Mouse (Mus musculus) telencephalon, adult 2 months (tissue): ENCODE measurements around the gene Tob2.
A peak's percentile ranks its signal among the peaks of the same experiment; 100 is the strongest.

ENCODE experiments used
- DNase-seq: peaks from one replicate; pipeline ENCODE4 v3.0.0-alpha.2; 2011; ENCODE audit warnings: low read depth, low spot score

Tob2 gene

DNA sequence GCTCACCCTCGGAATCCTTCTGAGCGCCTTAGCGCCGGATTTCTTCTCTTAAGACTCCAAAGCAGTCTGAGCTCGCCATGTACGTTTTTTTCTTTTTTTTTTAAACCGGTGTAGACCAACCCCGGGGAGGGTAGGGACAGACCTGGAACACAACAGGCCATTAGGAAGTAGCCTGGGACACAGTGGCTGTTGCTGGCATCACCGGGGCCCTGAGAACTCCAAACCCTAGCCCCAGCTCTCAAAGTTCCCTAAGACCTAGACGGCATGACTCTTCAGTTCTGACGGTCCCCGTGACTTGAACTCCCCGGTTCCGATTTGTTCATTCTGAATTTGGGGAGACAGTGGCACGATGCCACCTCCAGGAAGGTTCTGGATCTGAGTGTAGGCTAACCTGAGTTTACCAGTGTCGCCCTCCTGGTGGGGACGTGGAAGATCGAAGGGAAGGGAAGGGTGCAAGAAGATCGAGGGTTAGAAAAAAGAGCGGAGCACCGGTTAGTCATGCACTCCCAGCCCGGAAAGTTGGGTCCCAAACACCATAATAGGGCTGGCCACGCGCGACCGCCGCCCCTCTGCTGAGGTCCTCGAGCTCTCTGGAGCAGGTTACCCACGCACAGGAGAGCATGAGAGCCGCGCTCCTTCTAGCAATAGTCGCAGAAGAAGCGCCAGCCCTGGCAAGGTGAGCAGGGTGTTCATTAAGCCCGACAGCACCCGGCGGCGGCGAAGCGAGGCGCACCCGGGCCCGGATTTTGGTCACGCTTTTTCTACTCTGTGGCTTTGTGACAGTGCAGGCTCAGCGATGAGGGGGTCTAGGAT is at the start of gene Tob2:
Tob2 (minus strand) TSS at position 280 of the 813 bp plus-strand sequence.
- no peak for DNase-seq

- DNase-seq = no peak
These were observed 49.4 kb upstream of the Tob2 start for GRCm38 (mm10) chr15:81907953-81908352.

DNA sequence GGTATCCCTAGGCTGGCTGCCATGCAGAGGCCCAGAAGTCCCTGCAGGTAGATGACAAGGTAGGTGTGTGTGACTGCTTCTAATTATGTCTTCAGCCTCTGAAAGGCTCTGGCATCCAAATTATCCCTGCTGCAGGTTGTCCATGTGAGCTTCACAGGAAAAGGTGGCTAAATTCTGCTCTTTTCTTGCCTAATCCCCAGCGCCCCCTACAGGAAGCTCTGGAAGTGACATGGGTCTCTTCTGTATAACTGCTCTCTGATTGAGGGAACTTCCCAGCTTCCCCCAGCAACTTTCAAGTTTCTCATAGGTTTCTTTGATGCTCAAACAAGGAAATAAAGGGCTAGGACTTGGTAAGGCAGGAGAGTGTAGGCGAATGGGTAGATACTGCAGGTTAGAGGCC is 46.3 kb upstream of the Tob2 start:
- DNase-seq = no peak

DNA sequence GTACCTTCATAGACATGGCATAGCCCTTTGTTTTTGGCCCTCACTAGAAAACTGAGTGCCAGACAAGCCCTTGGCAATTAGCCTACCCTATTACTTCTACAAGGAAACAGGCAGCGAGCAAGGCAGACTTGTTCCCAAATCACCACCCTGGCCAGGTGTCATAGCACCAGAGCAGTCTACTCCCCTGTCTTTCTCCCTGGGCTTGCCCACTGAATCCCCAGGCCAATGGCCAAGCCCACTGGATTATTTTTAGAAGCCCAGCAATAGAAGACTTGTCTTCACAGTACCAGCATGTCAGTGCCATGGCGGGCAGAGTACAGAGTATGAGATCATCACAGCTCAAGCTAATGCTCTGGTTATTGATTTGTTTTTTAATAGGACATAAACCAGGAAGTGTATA is 40.2 kb upstream of the Tob2 start:
- DNase-seq = no peak

GRCm38 (mm10) chr15:81897607-81898285 is 39.1 kb upstream of the Tob2 start:
- DNase-seq = no peak

DNA sequence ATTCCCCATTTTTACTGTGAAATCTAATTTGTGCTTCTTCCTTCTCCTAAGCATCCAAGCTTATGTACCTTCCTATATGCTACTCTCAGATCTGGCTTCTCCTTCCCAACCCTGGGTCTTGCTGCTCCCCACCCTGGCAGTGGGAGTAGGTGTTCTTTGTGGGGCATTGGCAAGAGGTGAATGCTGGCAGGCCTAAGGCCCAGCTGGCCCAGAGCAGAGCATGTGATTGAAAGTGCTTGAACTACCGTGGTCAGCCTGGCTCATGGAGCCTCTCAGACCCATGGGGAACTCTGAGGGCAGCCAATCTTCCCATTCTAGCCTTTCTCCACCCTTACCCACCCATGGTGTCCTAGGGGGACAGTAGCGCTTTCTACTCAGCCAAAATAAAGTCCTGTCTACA is 37.8 kb upstream of the Tob2 start:
- DNase-seq = no peak

- DNase-seq = no peak
These were observed 35.4 kb upstream of the Tob2 start for GRCm38 (mm10) chr15:81894002-81894401.

- no peak for DNase-seq
These were observed 33.4 kb upstream of the Tob2 start for GRCm38 (mm10) chr15:81891822-81892580.

DNA sequence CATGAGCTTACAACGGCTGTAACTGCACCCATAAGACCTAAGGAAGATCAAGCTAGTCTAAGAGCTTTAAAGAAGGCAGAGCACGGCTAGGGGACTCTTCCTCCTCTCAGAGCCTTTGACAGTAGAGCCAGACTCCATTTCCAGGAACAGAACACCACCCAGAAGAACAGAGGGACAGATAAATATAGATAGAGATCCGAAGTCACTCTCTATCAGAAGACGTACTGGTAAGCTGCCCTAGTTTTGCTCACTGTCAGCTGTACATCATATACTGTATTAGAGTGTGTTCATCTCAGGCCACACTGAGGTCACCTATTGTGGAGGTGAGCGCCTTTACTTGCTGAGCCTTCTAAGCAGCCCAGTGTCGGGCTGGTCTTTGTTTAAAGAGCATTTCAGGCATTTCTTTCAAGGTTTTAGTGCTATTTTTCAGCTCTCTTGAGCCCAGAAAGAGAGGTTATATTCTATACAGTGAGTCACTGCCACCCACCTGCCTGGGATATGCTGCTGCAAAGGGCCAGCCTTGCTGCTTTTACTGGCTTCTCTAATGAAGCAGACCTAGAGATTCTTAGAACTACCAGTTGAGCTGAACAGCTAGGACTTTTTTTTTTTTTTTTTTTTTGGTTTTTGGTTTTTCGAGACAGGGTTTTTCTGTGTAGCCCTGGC is 32.7 kb upstream of the Tob2 start:
- peak; percentile 63 for DNase-seq

GRCm38 (mm10) chr15:81889175-81889574 is 30.6 kb upstream of the Tob2 start:
- DNase-seq = no peak

- no peak for DNase-seq
These were observed 28.4 kb upstream of the Tob2 start for GRCm38 (mm10) chr15:81886795-81887550.

DNA sequence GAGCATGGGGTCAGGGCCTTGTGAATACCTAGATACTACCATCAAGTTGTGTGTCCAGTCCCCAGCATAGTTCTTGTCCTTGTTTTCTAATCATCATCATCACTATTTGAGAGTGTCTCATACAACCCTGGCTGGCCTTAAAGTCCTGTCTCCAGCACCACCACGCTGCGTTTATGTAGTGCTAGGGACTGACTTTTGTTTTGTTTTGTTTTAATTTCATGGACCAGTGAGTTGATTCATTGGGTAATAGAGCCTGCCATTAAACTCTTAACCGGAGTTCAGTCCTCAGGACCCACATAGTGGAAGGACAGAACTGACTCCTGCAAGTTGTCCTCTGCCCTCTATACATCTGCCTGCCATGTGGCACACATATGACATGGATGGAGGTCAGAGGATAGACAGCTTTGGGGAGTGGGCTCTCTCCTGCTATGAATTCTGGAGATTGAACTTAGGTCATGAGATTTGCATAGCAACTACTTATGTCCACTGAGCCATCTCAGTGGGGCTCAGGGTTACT is 26.9 kb upstream of the Tob2 start:
- DNase-seq = no peak

DNA sequence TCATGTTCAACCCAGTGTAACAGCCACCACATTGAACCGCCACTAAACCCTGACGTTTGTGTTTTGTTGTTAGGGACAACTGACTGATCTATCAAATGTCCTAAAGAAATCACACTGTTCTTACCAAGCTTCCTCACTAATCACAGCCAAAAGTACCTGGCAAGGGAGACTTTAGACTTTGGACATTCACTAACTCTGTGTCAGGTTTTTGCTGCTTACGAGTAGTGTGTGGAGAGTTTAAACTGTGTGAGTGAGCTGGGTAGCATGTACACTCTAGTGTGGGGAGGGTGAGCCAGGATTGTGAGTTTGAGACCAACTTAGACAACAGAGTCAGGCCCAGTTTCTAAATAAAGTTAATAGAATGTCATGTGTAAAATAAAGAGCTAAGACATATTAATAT is 23.8 kb upstream of the Tob2 start:
- no peak for DNase-seq

DNA sequence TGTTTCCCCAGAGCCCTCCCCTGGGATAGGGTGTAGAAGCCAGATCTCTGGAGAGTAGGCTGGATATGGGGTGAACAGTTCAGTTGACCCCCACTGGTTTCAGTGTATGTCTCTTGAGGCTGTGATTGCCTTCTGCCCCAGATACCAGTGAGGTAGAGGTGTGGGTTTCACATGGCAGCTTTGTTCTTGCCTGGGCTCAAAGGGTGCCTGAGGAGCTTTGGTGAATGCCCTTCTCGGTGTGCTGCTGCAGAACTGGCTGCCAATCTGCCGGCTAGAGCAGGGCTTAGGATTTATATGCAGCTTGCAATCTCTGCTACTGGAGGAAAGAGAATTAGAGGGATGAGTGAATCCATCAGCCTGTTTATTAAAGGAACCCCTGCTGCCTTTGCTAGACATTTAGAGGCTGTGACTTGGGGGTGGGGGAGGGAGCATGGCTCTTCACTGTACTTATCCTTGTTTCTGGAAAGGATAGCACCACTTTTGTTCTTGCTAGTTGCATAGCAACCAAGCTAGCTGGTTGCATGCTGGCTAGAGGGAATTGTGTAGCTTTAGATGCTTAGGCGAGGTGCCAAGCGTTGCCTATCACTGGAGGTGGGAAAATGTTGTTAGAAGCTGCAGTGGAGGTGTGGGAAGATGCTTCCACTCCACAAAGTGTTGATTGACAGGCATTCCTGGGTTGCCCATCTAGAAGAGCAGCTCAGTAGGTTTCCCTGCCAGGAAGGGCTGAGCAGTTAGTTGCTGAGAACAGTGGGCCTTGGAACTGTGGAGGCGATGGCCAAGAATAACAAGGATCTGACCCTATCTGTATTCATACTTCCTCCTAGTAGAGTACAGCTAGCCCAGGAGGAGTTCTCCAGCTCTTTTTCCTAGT is 21.2 kb upstream of the Tob2 start:
- peak; percentile 93 for DNase-seq

GRCm38 (mm10) chr15:81872262-81873136 is 13.9 kb upstream of the Tob2 start, which contains the start of gene Aco2:
Gene Aco2, plus strand, starts transcription at chr15:81872309.
- DNase-seq = peak; percentile 97

DNA sequence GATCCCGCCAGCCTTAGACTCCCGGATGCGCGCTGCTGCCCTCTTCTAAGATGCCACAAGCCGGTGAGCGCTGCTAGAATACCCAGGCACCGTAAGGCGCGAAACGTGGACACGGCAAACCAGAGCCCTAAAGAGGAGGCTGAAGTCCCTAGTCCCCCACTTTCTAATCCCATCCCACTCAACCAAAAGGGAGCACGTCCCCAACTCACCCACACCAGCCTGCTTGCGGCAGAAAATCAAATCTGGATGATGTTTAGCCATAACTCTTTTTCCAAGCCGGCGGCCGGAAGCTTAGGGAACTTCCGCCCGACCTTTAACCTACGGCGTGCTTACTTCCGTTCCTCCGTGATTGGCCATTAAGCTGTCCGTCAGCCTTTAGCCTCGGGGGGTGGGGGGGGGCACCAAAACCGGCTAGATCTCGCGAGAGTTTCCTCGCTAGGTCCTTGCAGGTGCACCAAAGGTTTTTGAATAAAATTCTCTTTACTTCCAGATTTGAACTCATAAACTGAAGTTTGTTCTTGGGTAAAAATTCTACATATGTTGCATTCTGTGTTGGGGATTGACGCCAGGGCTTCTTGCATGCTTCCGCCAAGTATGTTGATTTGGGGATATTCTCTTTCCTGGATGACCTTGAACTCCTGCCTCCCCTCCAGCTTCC is 13.1 kb upstream of the Tob2 start, which contains the start of gene Phf5a:
Phf5a (minus strand) TSS at position 308 of the 658 bp plus-strand sequence.
- DNase-seq = peak; percentile 98

DNA sequence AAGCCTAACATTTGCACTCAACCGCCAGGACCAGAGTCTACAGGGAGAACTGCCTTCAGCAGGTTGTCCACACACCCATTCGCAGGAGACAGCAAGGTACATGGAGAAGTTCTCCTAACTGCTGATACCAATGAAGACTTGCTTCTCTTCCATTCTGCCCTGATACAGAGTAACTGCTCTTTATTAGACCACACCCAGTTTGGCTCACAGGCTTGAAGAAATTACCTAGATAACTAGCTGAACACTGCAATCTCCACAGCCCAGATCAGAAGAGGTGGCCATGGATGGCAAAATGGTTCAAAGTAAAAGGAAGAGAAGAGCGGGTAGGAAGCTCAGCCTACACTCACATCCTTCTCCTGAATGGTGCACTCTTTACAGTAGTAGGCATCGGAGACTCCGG is 11.4 kb upstream of the Tob2 start:
- DNase-seq = no peak

GRCm38 (mm10) chr15:81864238-81864637 is 5.6 kb upstream of the Tob2 start:
- DNase-seq = no peak
